Mouse (Mus musculus) kidney, postnatal 36 days (tissue): ENCODE results near the gene Tgoln1.
A peak's percentile ranks its signal among the peaks of the same experiment; 100 is the strongest.

Experiments
- DNase-seq, 2 experiments: peaks; one replicate each; pipeline ENCODE4 v3.0.0; 2021 to 2022; ENCODE audit warnings: mixed read lengths in 2 of 2

Gene Tgoln1

GRCm38 (mm10) chr6:72627276-72627675 is 10.5 kb upstream of the Tgoln1 start:
- DNase-seq: peak; percentile 61 to 66

- DNase-seq: no peak
Measured at GRCm38 (mm10) chr6:72626391-72626790, 9.6 kb upstream of the Tgoln1 start.

- peak; percentile 77 to 86 for DNase-seq
Measured at GRCm38 (mm10) chr6:72623661-72624402, 7.0 kb upstream of the Tgoln1 start.

GRCm38 (mm10) chr6:72622917-72623316 is 6.1 kb upstream of the Tgoln1 start:
- DNase-seq: no peak

- DNase-seq: no peak
Measured at GRCm38 (mm10) chr6:72620920-72621319, 4.1 kb upstream of the Tgoln1 start.

GRCm38 (mm10) chr6:72619734-72620532 is 3.1 kb upstream of the Tgoln1 start:
- DNase-seq: peak; percentile 55 to 67

- DNase-seq: no peak
Measured at GRCm38 (mm10) chr6:72615561-72616375, 1.0 kb downstream of the Tgoln1 start.

GRCm38 (mm10) chr6:72615151-72615550 is 1.6 kb downstream of the Tgoln1 start:
- DNase-seq: peak in 1 of 2 experiments; percentile 58

GRCm38 (mm10) chr6:72610261-72610660 is 6.5 kb downstream of the Tgoln1 start:
- no peak for DNase-seq

- no peak for DNase-seq
Measured at GRCm38 (mm10) chr6:72608662-72609184, 8.1 kb downstream of the Tgoln1 start.

GRCm38 (mm10) chr6:72607676-72608075 is 9.1 kb downstream of the Tgoln1 start:
- DNase-seq: peak; percentile 75 to 81

- DNase-seq: peak; percentile 71 to 77
Measured at GRCm38 (mm10) chr6:72607060-72607459, 9.7 kb downstream of the Tgoln1 start.

GRCm38 (mm10) chr6:72604066-72604465 is 12.7 kb downstream of the Tgoln1 start:
- no peak for DNase-seq

GRCm38 (mm10) chr6:72601732-72602131 is 15.1 kb downstream of the Tgoln1 start:
- peak; percentile 88 to 94 for DNase-seq

- DNase-seq: no peak
Measured at GRCm38 (mm10) chr6:72600771-72601170, 16.0 kb downstream of the Tgoln1 start.

- peak in 1 of 2 experiments; percentile 52 for DNase-seq
Measured at GRCm38 (mm10) chr6:72600216-72600615, 16.6 kb downstream of the Tgoln1 start.

GRCm38 (mm10) chr6:72598791-72599557 is 17.8 kb downstream of the Tgoln1 start:
- DNase-seq: peak; percentile 72

- peak; percentile 97 to 98 for DNase-seq
Measured at GRCm38 (mm10) chr6:72597956-72598753, 18.6 kb downstream of the Tgoln1 start, which contains the start of the genes Elmod3 and Retsat. Gene Elmod3 (minus strand): TSS chr6:72598413. Gene Retsat (plus strand): TSS chr6:72598475.

- peak in 1 of 2 experiments; percentile 37 for DNase-seq
Measured at GRCm38 (mm10) chr6:72597083-72597874, 19.5 kb downstream of the Tgoln1 start.

- DNase-seq: no peak
Measured at GRCm38 (mm10) chr6:72593914-72594313, 22.9 kb downstream of the Tgoln1 start.
